Mouse (Mus musculus) megakaryocyte, embryonic 14.5 days (primary cell): ENCODE data around the gene Myocos.
"Not testable (repeated sequence)": the region's sequence is repeated elsewhere in the genome, so short reads cannot be mapped to it uniquely, and the experiment has no call there.

Experiments used
- FLI1 ChIP-seq: IDR thresholded peaks from 2 replicates; pipeline ENCODE4 v1.6.1; 2012; ENCODE audit warnings: low read length, inconsistent platforms, mixed read lengths
- GATA1 ChIP-seq: IDR thresholded peaks from 3 replicates; pipeline ENCODE4 v1.6.1; 2012; ENCODE audit warnings: mixed read lengths, low read length, inconsistent platforms, borderline replicate concordance

DNA sequence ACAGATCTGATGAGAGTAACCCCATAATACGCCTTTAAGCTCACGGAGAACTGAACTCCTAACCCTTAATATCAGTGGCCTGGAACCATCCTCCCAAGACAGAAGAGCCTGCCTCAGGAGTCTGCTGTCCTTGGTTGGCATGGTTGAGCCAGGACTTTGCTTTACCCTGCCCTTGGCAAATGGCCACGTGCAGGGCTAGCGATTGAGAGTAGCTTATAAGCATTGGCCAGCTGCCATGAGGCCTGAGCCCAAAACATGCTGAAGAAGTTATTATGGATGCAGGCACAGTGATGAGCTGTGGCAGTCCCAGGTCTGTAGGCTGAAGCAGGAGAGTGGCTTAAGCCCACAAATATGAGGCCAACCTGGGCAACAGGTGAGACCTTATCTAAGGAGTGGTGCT lies 30.2 kb downstream of the Myocos start:
- TF ChIP-seq GATA1, FLI1: not testable (repeated sequence)
